Mouse (Mus musculus) lung, adult 2 months (tissue): ENCODE data around the gene Bcl3.

ENCODE experiments used
- CTCF ChIP-seq: fragments of 200-500 bp; IDR thresholded peaks from 2 replicates; pipeline ENCODE4 v1.5.1; 2011; ENCODE audit warnings: mild to moderate bottlenecking, low read length, control low read depth; ENCODE audit not compliant: insufficient read depth
- POLR2A ChIP-seq: fragments of 200-500 bp; IDR thresholded peaks from 2 replicates; pipeline ENCODE4 v1.6.1; 2011; ENCODE audit warnings: low read depth, mild to moderate bottlenecking, control low read depth, low read length, borderline replicate concordance; ENCODE audit errors: extremely low read depth

- TF ChIP-seq CTCF: peak; percentile 99
- TF ChIP-seq POLR2A: no peak
Observed at GRCm38 (mm10) chr7:19802995-19803394, 19.6 kb downstream of the Bcl3 start.
